Mouse (Mus musculus) c-Kit-negative CD71-positive TER-119-positive erythroid progenitor cells, embryonic 14.5 days (primary cell): ENCODE results near the gene Cend1.
"Not testable (repeated sequence)": the region's sequence is repeated elsewhere in the genome, so short reads cannot be mapped to it uniquely, and the experiment has no call there.

Source experiments
- DNase-seq: peaks from one replicate; pipeline ENCODE4 v3.0.0-alpha.2; 2013; ENCODE audit warnings: low read depth, low spot score

Cend1 gene

DNA sequence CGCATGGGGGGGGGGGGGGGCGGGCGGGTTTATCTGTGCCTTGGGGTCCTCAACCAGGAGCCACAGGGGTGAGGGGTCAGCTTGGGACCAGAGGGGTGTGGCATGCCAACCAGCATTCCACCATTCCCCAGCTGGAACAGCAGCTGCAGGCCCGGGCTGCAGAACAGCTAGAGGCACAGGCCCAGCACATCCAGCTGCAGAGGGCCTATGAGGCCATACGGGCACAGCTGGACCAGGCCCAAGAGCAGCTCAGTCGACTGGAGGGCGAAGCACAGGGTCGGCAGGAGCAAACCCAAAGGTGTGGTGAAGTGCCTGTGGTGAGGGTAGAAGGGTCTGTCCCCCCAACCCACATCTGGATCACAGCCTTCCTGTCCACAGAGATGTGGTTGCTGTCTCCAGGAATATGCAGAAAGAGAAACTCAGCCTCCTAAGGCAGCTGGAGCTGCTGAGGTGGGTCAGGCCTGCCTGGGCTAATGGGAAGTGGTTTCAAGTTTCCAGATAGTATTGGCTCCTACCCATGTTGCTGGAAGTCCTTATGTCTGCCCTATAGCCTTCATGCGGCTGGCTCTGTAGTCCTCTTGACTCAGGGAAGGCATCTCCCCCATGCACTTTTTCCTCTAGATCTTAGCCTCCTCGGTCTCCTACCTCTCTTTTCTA, 36.2 kb upstream of the Cend1 start:
- DNase-seq = no peak

DNA sequence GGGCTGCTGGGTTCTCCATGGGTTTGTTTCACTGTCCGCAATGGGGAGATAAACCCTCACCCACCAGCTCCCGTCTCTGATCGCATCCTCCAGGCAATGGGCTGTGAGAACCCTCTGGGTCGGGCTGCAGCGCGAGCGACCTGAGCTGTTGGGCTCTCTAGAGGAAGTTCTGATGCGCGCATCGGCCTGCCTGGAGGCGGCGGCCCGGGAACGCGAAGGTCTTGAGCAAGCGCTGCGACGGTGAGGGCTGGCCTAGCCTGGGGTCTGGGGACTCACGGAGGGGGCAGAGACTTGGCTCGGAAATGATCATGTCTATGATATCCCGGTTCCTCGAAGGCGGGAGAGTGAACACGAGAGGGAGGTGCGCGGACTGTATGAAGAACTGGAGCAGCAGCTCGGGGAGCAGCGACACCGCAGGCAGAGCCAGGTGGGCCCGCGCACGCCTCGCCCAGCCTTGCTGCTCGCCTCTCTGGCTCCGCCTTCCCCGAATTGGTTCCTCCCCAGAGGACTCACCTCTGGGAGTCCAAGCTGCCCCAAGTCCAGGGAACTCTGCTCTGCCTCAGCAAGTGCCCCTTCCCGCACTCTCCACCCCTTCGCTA, 35.4 kb upstream of the Cend1 start:
- DNase-seq = no peak

DNA sequence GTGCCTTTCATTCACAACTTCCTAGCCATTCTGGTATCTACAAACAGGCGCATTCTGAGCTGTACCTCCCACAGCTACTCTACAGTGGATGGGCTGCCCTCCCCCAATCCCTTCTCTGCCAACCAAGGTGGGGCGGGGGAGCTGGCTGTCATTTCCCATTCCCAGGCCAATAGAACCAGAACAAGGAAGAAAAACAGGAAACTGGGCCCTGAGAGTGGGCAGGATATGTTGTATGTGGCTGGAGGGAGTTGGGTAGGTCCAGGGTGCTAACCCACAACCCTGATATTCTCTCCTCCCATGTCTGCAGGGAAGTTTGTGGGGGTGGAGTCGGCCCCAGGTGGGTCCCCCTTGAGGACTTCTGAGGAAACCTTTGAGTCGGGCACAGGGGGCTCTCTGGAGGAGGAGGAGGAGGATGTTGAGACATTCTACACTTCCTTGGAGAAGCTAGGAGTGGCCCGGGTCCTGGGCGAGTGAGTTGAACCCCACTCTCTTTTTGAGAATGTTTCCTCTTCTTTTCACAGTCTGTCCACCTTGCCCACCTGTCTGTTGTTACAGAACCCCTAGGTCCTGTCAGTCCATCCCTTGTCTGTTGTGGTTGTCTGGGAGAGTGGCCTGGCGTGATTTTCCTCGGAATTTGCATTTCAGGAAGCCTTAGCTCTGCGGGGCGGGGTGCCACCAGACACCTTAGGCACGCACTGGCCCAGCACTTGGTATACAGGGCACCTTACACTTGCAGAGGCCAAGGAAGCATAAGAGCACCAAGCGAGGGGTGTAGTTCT, 34.7 kb upstream of the Cend1 start:
- DNase-seq = no peak

DNA sequence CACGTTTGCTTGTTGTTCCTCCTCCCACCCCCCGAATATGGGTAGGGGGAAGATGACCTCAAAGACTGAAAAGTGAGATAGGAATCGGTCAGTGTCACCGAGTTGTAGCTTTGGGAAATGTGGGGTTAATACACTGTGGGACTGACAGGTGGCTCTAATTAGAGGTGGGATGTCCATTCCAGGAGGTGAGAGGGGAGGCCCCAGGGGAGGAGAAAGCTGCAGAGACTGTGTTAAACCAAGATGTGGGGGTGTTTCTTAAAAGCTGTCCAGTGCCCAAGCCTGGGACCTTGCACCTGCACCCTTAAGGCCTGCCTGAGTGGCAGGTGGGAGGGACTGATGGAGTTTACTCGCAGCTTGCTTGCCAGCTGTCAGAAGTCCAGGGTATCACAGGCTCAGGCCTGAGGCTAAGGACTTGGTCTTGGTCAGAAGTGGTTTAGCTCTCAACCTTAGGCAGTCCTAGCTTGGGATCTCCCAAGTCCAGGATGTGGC, 33.1 kb upstream of the Cend1 start:
- no peak for DNase-seq

DNA sequence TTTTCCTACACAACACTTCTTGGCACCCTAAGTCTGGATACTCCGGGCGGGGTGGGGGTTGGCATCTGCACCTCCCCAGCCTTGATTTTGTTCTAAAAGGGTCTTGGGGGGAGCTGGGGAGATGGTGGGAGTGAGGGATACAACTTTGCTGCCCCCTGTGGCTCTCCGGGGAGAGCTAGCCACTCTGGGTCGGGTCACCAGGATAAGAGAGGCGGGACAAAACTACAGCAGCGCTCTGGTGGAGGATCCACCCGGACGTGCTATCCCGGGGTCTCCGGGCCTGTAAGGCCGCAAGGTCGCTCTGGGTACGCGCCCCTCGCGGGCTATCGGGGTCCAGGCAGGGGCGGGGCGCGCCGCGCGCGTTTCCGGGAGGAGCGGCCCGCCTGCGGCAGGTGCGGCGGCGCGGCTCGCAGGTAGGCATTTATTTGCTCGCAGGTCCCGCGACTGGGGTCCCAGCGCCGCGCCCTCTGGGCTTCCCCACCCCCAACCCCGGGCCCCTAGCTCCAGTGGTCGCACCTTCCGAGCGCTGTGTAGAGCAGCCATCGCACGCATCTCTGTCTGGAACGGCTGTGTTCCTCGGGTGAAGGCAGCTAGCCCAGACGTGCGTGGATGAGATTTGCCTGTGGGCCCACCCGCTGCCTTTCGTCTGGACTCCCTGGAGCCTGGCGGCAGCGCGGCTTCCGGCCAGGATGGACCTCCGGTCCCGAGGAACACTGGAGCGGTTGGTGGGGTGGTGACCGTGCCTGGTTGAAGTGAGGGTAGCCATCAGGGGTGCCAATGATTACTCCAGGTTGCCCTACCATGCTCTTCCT, 32.4 kb upstream of the Cend1 start:
- DNase-seq = no peak

DNA sequence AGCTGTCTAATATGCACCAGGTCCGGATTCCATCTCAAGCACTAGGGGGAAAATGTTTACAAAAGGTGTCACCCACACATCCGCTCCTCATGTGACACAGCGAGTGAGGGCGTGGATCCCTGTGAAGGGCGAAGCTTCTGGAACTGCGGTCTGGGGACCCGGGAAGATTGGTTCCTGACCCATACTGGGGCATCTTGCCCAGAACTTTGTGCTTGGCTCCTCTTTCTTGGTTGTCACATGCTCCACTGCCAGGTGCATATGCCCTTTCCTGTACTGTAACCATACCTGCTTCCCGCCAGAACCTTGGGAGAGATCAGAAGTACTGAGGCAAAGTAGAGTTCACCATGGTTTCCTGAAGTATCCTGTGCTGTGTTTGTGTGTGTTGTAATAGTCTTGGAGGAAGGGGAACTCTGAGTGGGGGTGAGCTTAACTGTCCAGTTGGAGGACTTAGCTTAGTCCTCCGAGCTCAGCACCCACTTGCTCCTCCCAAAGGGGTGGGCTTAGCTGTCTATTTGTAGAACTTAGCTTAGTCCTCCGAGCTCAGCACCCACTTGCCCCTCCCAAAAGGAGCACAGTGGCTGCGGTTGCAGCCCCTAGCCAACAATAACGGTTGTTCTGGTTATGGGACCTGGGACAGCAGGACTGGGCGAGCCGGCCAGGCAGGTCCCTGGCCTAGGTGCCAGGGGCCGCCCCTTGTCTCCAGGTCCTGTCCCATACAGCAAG, 31.3 kb upstream of the Cend1 start, which contains the start of gene Cracr2b:
Gene Cracr2b (plus strand): TSS at position 704 of the 723 bp plus-strand sequence.
- no peak for DNase-seq

DNA sequence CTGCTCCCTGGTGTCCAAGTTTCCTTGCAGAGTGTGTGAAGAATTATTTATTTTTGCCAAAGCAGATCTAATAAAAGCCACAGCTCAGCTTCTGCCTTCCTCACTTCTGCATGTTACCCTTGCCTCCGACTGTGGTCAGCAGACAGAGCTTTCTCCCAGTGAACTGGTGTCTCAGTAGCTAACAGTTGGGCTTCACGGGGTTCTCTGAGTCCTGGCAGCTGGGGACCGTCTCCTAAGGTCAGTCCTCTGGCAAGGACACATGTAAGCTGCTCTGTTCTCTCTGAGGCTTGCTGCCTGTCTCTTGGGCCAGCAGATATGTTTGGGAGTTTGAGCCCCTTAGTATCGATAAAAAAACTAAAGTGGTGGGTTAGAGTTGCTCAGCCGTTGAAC, 30.7 kb upstream of the Cend1 start:
- DNase-seq = no peak

DNA sequence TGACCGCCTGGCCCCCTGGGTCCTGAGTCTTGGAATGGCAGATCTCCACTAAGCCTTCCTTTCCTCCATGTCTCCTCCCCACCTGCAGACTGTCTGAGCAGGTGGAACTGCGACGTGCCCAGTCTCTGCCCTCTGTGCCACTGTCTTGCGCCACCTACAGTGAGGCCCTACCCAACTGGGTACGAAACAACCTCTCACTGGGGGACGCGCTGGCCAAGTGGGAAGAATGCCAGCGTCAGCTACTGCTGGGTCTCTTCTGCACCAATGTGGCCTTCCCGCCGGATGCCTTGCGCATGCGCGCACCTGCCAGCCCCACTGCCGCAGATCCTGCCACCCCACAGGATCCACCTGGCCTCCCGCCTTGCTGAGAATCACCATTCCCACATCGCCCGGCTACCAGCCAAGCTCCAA, 30.0 kb upstream of the Cend1 start:
- DNase-seq = no peak

DNA sequence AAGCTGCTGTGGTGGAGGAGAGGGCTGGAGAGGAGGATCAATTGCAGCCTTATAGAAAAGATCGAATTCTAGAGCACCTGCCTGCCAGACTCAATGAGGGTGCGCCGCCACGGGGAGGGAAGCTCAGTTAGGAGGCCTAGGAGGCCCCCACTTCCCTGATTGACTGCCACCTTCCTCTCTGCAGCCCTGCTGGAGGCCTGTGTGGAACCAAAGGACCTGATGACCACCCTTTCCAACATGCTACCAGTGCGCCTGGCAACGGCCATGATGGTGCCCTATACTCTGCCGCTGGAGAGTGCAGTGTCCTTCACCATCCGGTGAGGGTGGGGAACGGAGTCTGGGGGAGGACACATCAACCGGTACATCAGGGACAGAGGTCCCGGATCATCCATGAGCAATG, 29.4 kb upstream of the Cend1 start:
- no peak for DNase-seq

DNA sequence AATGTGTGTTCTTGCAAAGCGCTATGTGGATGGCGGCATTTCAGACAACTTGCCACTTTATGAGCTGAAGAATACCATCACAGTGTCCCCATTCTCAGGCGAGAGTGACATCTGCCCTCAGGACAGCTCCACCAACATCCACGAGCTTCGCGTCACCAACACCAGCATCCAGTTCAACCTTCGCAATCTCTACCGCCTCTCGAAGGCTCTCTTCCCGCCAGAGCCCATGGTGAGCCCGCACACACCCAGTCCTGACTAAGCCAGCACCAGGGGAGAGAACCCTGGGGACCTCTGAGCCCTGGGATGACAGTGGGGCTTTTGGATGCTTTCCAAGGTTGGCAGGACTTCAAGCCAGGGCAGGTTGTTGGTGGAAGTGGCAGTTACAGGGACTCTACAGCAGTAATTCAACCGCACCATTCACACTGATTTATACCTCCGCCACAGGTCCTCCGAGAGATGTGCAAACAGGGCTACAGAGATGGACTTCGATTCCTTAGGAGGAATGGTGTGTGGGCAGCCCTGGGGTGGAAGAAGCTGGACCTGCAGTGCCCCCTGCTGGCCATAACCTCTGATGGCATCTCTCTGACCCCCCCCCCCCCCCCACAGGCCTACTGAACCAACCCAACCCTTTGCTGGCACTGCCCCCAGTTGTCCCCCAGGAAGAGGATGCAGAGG, 28.8 kb upstream of the Cend1 start:
- no peak for DNase-seq

DNA sequence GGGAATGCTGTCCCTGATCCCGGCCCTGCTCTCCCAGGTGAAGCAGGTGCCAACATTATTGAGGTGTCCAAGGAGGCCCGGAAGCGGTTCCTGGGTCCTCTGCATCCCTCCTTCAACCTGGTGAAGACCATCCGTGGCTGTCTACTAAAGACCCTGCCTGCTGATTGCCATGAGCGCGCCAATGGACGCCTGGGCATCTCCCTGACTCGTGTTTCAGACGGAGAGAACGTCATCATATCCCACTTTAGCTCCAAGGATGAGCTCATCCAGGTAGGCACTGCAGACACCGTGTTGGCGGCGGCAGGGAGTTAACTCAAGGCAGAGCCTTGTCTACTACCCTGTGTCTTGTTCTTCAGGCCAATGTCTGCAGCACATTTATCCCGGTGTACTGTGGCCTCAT, 27.9 kb upstream of the Cend1 start:
- no peak for DNase-seq

DNA sequence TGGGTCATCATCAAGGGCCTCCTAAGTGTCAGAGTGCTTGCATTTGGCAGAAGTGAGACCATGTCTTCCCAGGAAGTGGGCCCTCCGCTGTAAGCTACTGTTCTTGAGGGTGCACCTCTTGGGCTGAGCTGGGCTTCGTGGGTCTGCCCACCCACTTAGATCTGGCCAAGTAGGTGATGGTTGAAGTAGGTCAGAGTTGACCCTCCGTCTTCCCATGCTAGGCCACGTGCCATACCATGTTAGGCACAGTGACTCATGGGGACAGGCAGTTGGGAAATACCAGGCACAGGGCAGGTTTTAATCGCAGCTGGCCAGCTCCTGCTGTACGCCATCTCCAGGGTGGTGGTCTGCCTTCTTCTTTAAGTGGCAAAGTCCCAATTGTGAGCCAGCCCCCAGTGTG, 27.4 kb upstream of the Cend1 start:
- DNase-seq = no peak

DNA sequence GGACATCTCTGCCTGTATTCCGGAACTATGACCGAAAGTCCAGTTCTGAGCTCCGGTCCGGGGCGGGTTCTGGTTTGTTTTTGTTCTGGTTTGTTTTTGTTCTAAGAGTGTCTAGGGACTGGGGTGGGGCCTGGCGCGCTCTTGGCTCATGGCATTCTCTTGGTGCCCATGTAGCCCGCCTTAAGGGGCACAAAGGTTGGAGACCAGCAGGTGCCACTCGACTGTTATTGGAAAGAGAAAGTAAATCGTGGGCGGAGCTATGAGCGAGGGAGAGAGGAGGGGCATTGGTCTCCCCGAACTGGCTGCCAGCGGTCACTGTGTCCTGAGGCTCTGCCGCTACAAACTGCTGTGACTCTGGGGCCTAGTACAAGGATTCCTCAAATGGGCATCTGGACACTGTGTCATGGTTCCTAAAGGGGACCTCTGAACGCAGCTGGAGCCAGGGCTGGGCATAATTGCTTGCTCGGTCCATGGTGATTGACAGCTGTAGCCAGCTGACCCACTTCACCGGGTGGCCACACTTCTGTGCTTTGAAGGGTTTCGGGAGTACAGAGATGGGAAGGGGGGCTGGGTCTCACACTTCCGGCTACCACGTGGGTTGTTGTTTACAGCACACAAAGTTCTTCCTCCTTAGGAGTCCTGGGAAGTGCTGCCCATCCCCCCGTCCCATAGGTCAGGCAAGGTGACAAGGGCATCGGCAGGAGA, 26.5 kb upstream of the Cend1 start:
- no peak for DNase-seq

DNA sequence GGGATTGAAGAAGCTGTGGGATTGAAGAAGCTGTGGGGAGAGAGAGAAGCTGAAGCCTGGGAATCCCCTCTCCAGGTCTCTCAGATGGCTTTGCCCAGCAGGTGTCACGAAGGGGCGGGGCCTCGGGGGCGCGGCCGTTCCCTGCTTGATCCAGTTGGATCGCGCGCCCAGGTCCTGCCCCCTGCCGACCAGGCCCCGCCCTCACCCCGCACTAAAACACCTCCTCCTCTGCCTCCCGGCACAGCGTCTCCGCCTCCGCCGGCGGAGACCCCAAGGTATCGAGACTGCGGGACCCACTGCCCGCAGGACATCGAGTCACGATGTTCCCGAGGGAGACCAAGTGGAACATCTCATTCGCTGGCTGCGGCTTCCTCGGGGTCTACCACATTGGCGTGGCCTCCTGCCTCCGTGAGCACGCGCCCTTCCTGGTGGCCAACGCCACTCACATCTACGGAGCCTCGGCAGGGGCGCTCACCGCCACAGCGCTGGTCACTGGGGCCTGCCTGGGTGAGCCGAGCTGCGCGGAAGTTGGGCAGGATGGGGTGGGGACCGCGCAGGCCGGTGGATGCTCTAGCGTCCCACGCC, 25.8 kb upstream of the Cend1 start, which contains the start of gene Pnpla2:
Gene Pnpla2 (plus strand): TSS at position 232 of the 585 bp plus-strand sequence.
- DNase-seq = peak; percentile 83

DNA sequence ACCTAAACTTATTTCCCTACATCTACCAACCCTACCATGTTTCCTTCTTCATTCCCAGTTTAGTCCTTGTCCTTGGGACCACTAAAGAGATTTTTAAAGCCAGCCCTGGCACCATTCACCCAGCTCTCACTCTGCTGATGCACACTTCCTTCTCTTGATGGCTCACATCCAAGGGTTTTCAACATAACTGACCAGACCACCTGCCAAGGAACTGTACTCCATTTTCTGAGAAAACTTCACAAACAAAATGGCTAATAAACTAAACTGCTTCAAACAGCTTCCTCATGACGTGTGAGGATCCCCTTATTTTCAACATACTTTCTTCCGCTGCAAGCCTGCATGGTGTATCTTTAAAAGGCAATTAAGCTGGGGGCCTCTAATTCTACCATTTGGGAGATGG, 24.3 kb upstream of the Cend1 start:
- DNase-seq = no peak

DNA sequence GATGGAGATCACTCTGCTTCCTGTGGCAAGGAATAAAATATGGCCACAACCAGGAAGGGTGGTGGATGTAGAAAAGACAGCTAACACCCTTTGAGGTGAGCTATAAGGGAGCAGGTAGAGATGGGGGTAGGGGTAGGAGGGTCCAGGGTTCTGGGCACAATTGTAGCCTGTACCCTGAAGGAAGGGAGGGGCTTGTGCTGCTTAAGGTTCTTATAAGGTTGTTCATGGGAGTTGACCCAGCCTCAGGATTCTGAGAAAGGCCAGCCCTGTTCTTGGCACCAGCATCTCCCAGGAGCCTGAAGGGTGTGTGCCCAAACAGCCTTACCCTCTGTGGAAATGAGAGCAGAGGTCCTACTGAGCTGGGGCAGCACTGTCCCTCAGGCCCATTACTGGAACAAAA, 22.6 kb upstream of the Cend1 start:
- no peak for DNase-seq

DNA sequence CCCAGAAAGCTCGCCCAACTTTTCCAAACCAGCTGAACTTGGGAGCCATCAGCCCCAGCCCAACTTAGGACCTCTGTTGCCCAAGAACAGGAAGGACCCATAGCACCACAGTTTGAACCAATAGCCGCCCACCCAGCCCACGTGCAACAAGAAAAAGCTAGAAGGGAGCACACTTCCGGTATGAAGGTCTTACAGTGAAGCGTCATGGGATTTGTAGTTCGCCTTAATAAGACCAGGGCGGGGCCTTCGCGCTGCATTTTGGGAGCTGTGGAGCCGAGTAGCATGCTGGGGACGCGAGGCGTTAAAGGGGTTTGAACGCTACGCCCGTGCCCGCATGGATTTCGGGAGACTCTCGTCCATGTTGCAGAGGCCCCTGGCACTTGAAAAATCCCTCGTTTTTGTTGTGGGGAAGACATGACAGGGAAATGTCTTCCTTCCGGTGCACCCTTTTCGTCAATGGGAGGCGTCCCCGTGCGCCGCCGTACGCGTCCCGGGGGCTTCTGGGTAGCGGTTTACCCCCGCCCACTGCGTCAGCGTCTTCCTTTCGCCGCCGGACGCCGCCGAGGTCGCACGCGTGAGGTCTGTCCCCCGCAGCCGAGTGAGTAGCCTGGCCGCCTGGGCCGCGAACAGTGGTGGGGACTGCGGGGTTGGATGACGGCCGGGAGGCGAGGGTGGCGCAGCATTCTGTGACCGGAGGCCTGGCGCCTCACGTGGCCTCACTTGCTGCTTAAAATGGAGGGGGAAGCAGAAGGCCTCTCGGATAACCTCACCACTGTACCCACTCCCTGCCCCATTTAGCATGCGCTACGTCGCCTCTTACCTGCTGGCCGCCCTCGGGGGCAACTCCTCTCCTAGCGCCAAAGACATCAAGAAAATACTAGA, 18.1 kb upstream of the Cend1 start, which contains the start of gene Rplp2:
Gene Rplp2 (plus strand): TSS at position 261 of the 882 bp plus-strand sequence.
- DNase-seq = peak; percentile 82

DNA sequence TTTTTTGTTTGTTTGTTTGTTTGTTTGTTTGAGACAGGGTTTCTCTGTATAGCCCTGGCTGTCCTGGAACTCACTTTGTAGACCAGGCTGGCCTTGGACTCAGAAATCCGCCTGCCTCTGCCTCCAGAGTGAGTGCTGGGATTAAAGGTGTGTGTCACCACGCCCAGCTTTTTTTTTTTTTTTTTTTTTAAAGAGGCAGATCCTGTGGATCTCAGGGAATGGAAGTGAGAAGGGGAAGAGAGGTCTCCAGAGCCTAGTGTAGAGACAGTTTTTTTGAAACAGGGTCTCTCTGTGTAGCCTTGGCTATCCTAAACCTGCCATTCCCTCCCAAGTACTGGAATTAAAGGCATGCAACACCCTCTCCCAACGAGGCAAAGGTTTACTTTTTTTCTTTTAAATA, 17.1 kb upstream of the Cend1 start:
- not testable (repeated sequence) for DNase-seq
